Mouse (Mus musculus): Measurements from ENCODE around the gene C3. TPM values are rescaled to one million over a fixed set of nuclear protein-coding genes. Genes with fewer than 3 reads are reported as not detected.
A peak's percentile ranks its signal among the peaks of the same experiment; 100 is the strongest.

Gene C3
- polyA plus RNA-seq, 1 experiment from 2014 or later = 3.7 TPM

GRCm38 (mm10) chr17:57261796-57262195 lies 33.9 kb upstream of the C3 start:
- Histone ChIP-seq H3K9me3 (replicated peaks) (no peaks in the 10 kb centered on the region), H3K4me1 (no peaks in the 10 kb centered on the region), H3K27me3 (replicated peaks) (no peaks in the 10 kb centered on the region), H3K36me3 (no peaks in the 10 kb centered on the region), H3K9ac (replicated peaks) (no peak overlapping the region), H3K4me2 (no peak overlapping the region), H3K4me3 (replicated peaks) (no peak overlapping the region), H3K27ac (replicated peaks) (no peak overlapping the region)
- no peak for ATAC-seq (ENCODE audit: low FRiP score)
- WGBS = 55% methylated on average over 1 of the region's 1 CpGs

GRCm38 (mm10) chr17:57261286-57261685 lies 33.4 kb upstream of the C3 start:
- H3K4me3 ChIP-seq (replicated peaks) = no peak overlapping the region
- no peaks in the 10 kb centered on the region for H3K27me3 ChIP-seq (replicated peaks)
- no peak for ATAC-seq (ENCODE audit: low FRiP score)
- no peak overlapping the region for H3K9ac ChIP-seq (replicated peaks)
- no peaks in the 10 kb centered on the region for H3K9me3 ChIP-seq (replicated peaks)
- no peaks in the 10 kb centered on the region for H3K36me3 ChIP-seq
- H3K27ac ChIP-seq (replicated peaks) = no peak overlapping the region
- WGBS = 100% methylated on average over 4 of the region's 4 CpGs
- no peak overlapping the region for H3K4me2 ChIP-seq
- no peaks in the 10 kb centered on the region for H3K4me1 ChIP-seq

GRCm38 (mm10) chr17:57260351-57260750 lies 32.4 kb upstream of the C3 start:
- H3K4me1 ChIP-seq = no peaks in the 10 kb centered on the region
- no peaks in the 10 kb centered on the region for H3K36me3 ChIP-seq
- WGBS = 93% methylated on average over 9 of the region's 9 CpGs
- H3K4me2 ChIP-seq = no peak overlapping the region
- H3K4me3 ChIP-seq (replicated peaks) = no peak overlapping the region
- no peaks in the 10 kb centered on the region for H3K27me3 ChIP-seq (replicated peaks)
- H3K9ac ChIP-seq (replicated peaks) = no peak overlapping the region
- no peak overlapping the region for H3K27ac ChIP-seq (replicated peaks)
- no peaks in the 10 kb centered on the region for H3K9me3 ChIP-seq (replicated peaks)
- no peak for ATAC-seq (ENCODE audit: low FRiP score)

GRCm38 (mm10) chr17:57259742-57260141 lies 31.8 kb upstream of the C3 start:
- H3K27ac ChIP-seq (replicated peaks) = no peak overlapping the region
- no peak for ATAC-seq (ENCODE audit: low FRiP score)
- WGBS = 87% methylated on average over 8 of the region's 8 CpGs
- no peak overlapping the region for H3K9ac ChIP-seq (replicated peaks)
- H3K4me1 ChIP-seq = no peaks in the 10 kb centered on the region
- no peak overlapping the region for H3K4me2 ChIP-seq
- H3K9me3 ChIP-seq (replicated peaks) = no peaks in the 10 kb centered on the region
- no peaks in the 10 kb centered on the region; the same call in 1 of the 2 replicates for H3K36me3 ChIP-seq
- no peak overlapping the region for H3K4me3 ChIP-seq (replicated peaks)
- H3K27me3 ChIP-seq (replicated peaks) = no peaks in the 10 kb centered on the region

GRCm38 (mm10) chr17:57258191-57258590 lies 30.3 kb upstream of the C3 start:
- H3K27ac ChIP-seq (replicated peaks) = no peak overlapping the region
- no peaks in the 10 kb centered on the region for H3K4me1 ChIP-seq
- 96% methylated on average over 3 of the region's 3 CpGs for WGBS
- no peak overlapping the region for H3K4me2 ChIP-seq
- no peak overlapping the region for H3K4me3 ChIP-seq (replicated peaks)
- no peaks in the 10 kb centered on the region for H3K27me3 ChIP-seq (replicated peaks)
- no peak for ATAC-seq (ENCODE audit: low FRiP score)
- no peaks in the 10 kb centered on the region; the same call in 1 of the 2 replicates for H3K36me3 ChIP-seq
- H3K9ac ChIP-seq (replicated peaks) = no peak overlapping the region
- H3K9me3 ChIP-seq (replicated peaks) = no peaks in the 10 kb centered on the region

- Histone ChIP-seq H3K4me1 (no peaks in the 10 kb centered on the region), H3K27me3 (replicated peaks) (no peaks in the 10 kb centered on the region), H3K36me3 (no peaks in the 10 kb centered on the region; the same call in 1 of the 2 replicates), H3K4me2 (no peak overlapping the region), H3K4me3 (replicated peaks) (no peak overlapping the region), H3K9me3 (replicated peaks) (no peaks in the 10 kb centered on the region), H3K27ac (replicated peaks) (no peak overlapping the region), H3K9ac (replicated peaks) (no peak overlapping the region)
- ATAC-seq (ENCODE audit: low FRiP score) = no peak
- 98% methylated on average over 22 of the region's 22 CpGs for WGBS
These were observed 29.1 kb upstream of the C3 start for GRCm38 (mm10) chr17:57256921-57257485.

GRCm38 (mm10) chr17:57255354-57255753 lies 27.4 kb upstream of the C3 start:
- Histone ChIP-seq H3K36me3 (no peaks in the 10 kb centered on the region; the same call in 1 of the 2 replicates), H3K9ac (replicated peaks) (no peak overlapping the region), H3K4me2 (no peak overlapping the region), H3K9me3 (replicated peaks) (no peaks in the 10 kb centered on the region), H3K4me1 (peaks cover 6% of the 10 kb centered on the region), H3K27ac (replicated peaks) (no peak overlapping the region), H3K27me3 (replicated peaks) (no peaks in the 10 kb centered on the region), H3K4me3 (replicated peaks) (no peak overlapping the region)
- WGBS = 95% methylated on average over 14 of the region's 14 CpGs
- no peak for ATAC-seq (ENCODE audit: low FRiP score)

- no peaks in the 10 kb centered on the region; the same call in 1 of the 2 replicates for H3K36me3 ChIP-seq
- ATAC-seq (ENCODE audit: low FRiP score) = no peak
- no peak overlapping the region for H3K4me2 ChIP-seq
- no peak overlapping the region for H3K27ac ChIP-seq (replicated peaks)
- no peak overlapping the region for H3K9ac ChIP-seq (replicated peaks)
- no peak overlapping the region for H3K4me3 ChIP-seq (replicated peaks)
- WGBS = 86% methylated on average over 6 of the region's 6 CpGs
- H3K4me1 ChIP-seq = peaks cover 26% of the 10 kb centered on the region
- H3K9me3 ChIP-seq (replicated peaks) = no peaks in the 10 kb centered on the region
- H3K27me3 ChIP-seq (replicated peaks) = no peaks in the 10 kb centered on the region
These were observed 25.4 kb upstream of the C3 start for GRCm38 (mm10) chr17:57253306-57253705.

- Histone ChIP-seq H3K27me3 (replicated peaks) (no peaks in the 10 kb centered on the region), H3K4me2 (no peak overlapping the region), H3K9me3 (replicated peaks) (no peaks in the 10 kb centered on the region), H3K4me3 (replicated peaks) (no peak overlapping the region), H3K36me3 (no peaks in the 10 kb centered on the region; the same call in 1 of the 2 replicates), H3K27ac (replicated peaks) (no peak overlapping the region), H3K9ac (replicated peaks) (no peak overlapping the region), H3K4me1 (peaks cover 33% of the 10 kb centered on the region)
- WGBS = 99% methylated on average over 3 of the region's 3 CpGs
- no peak for ATAC-seq (ENCODE audit: low FRiP score)
These were observed 23.5 kb upstream of the C3 start for GRCm38 (mm10) chr17:57251431-57251830.

- H3K9me3 ChIP-seq (replicated peaks) = no peaks in the 10 kb centered on the region
- peaks cover 39% of the 10 kb centered on the region for H3K4me1 ChIP-seq
- H3K4me2 ChIP-seq = peak overlapping the region; percentile 97
- 3% methylated on average over 33 of the region's 33 CpGs for whole genome bisulfite sequencing
- H3K36me3 ChIP-seq = no peaks in the 10 kb centered on the region; the same call in 1 of the 2 replicates
- peak overlapping the region; percentile 53 for H3K4me3 ChIP-seq (replicated peaks)
- H3K27me3 ChIP-seq (replicated peaks) = no peaks in the 10 kb centered on the region
- ATAC-seq (ENCODE audit: low FRiP score) = no peak
- H3K9ac ChIP-seq (replicated peaks) = peak overlapping the region; percentile 51
- no peak overlapping the region for H3K27ac ChIP-seq (replicated peaks)
These were observed 22.7 kb upstream of the C3 start for GRCm38 (mm10) chr17:57250461-57251160.

- Histone ChIP-seq H3K27me3 (replicated peaks) (no peaks in the 10 kb centered on the region), H3K4me3 (replicated peaks) (peak within 1 kb of the TSS; percentile 53), H3K36me3 (no peaks in the 10 kb centered on the region), H3K27ac (replicated peaks) (peak within 1 kb of the TSS; percentile 87), H3K9me3 (replicated peaks) (no peaks in the 10 kb centered on the region), H3K4me1 (peaks cover 43% of the 10 kb centered on the region), H3K9ac (replicated peaks) (peak within 1 kb of the TSS; percentile 51), H3K4me2 (peak within 1 kb of the TSS; percentile 97)
- whole genome bisulfite sequencing = under 1% methylated on average over 47 of the region's 52 CpGs
- ATAC-seq (ENCODE audit: low FRiP score) = peak; percentile 5; the same call in 1 of the 2 replicates
These were observed 21.5 kb upstream of the C3 start, which contains the start of gene Trip10 for GRCm38 (mm10) chr17:57249186-57250181. Trip10 (plus strand) TSS chr17:57249455.

Data from neural tube, embryonic 15.5 days (tissue).